Mouse (Mus musculus): ENCODE data around the gene Fdx1.

Fdx1 gene

GRCm38 (mm10) chr9:51962975-51963701, at the start of gene Fdx1:
Fdx1 (minus strand) TSS chr9:51963556.
- peak; percentile 65 to 68 for DNase-seq

GRCm38 (mm10) chr9:52012781-52013436, 49.6 kb upstream of the Fdx1 start:
- DNase-seq, result no peak

GRCm38 (mm10) chr9:52012311-52012710, 49.0 kb upstream of the Fdx1 start:
- DNase-seq, result no peak

- no peak for DNase-seq
Measured at GRCm38 (mm10) chr9:52008511-52008910, 45.2 kb upstream of the Fdx1 start.

- no peak for DNase-seq
Measured at GRCm38 (mm10) chr9:52007341-52007740, 44.0 kb upstream of the Fdx1 start.

- DNase-seq, result no peak
Measured at GRCm38 (mm10) chr9:52003501-52003900, 40.1 kb upstream of the Fdx1 start.

GRCm38 (mm10) chr9:51995331-51996099, 32.2 kb upstream of the Fdx1 start:
- no peak for DNase-seq

GRCm38 (mm10) chr9:51994636-51995260, 31.4 kb upstream of the Fdx1 start:
- no peak for DNase-seq

GRCm38 (mm10) chr9:51993486-51994275, 30.3 kb upstream of the Fdx1 start:
- peak; percentile 67 to 71 for DNase-seq

GRCm38 (mm10) chr9:51991241-51991876, 28.0 kb upstream of the Fdx1 start:
- no peak for DNase-seq

GRCm38 (mm10) chr9:51990828-51991227, 27.5 kb upstream of the Fdx1 start:
- peak; percentile 68 to 73 for DNase-seq

GRCm38 (mm10) chr9:51985493-51986099, 22.2 kb upstream of the Fdx1 start:
- no peak for DNase-seq

- DNase-seq, result no peak
Measured at GRCm38 (mm10) chr9:51981131-51981530, 17.8 kb upstream of the Fdx1 start.

GRCm38 (mm10) chr9:51979301-51979700, 15.9 kb upstream of the Fdx1 start:
- DNase-seq, result no peak

- peak in 1 of 2 experiments; percentile 5 for DNase-seq
Measured at GRCm38 (mm10) chr9:51978545-51979259, 15.3 kb upstream of the Fdx1 start.

- DNase-seq, result peak; percentile 78 to 80
Measured at GRCm38 (mm10) chr9:51977439-51978000, 14.2 kb upstream of the Fdx1 start.

GRCm38 (mm10) chr9:51974871-51975270, 11.5 kb upstream of the Fdx1 start:
- no peak for DNase-seq

- DNase-seq, result no peak
Measured at GRCm38 (mm10) chr9:51973846-51974245, 10.5 kb upstream of the Fdx1 start.

GRCm38 (mm10) chr9:51966373-51966772, 3.0 kb upstream of the Fdx1 start:
- peak; percentile 19 to 33 for DNase-seq

- DNase-seq, result no peak
Measured at GRCm38 (mm10) chr9:51964110-51964509, 754 bp upstream of the Fdx1 start.

All from B cell, adult 2 months (primary cell).